Mouse (Mus musculus): ENCODE measurements around the gene Tnpo1.

DNA sequence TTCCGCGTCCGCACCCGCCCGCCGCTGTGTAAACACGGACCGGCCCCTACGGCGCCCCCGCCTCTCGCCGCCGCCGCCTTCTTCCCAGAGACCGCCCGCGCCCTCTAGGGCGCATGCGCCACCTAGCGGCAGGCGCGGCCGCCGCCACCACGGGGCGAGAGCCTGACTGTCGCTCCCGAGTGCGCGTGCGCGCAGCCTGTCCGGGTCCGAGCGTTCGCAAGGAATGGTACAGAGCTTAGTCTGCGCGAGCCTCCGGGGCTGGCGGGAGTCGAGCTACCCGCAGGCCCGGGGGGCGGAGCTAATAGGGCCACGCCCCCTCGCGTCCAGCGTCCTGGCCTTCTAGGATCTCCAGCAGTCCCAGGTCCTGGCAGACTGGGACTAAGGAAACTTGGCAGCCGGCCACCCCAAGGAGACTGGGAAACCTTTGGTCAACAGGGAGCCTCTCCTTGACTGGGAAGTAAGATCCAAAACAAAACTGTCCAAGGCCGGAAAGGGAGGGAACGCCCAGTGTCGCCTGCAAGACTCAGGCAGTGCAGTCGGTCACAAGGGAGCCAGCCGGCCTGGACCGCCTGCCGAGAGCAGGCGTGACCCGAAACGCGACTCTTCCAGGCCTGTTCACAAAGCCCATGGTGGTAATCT, 110.9 kb downstream of the Tnpo1 start, which contains the start of gene Fcho2:
- peak; percentile 71 for TF ChIP-seq POLR2A (IDR thresholded peaks at IDR 0.05; ENCODE audit: low read depth, low read length)
- peak; percentile 69 for TF ChIP-seq CTCF (conservative IDR thresholded peaks at IDR 0.05; ENCODE audit: insufficient read depth, insufficient read length, low read depth, low read length)
